Mouse (Mus musculus) G1E-ER4 (cell line): ENCODE data around the gene Itgal. TPM values are rescaled to one million over a fixed set of nuclear protein-coding genes. Genes with fewer than 3 reads are reported as not detected.

Experiments
- GATA1 ChIP-seq: IDR thresholded peaks from one replicate; pipeline ENCODE4 v1.8.0; 2012; ENCODE audit warnings: low read length, inconsistent platforms
- polyA plus RNA-seq: library from polyadenylated mRNA; stranded (reverse); fragments of >175 nt; gene quantifications from 2 replicates; pipeline ENCODE4 v1.2.3, GENCODE M21; 2012

The Itgal gene
- polyA plus RNA-seq = 16.4 and 20.0 TPM in 2 replicates

DNA sequence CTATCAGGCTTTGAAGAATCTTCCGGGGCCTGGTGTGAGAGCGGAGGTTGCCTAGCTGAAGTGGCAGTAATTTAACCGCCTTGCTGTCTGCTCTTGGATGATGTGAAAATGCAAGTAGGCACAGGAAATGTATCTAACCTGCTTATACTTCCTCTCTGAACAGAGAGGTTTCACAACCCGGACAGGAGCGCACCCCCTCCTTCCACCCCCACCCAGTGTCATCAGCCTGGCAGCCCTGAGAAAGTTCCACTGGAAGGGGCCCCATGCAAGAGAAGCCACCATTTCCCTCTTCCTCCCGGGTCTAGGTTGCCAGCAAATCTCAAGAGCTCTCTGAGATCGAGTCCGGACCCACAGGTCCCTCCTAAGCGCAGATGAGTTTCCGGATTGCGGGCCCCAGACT lies at the start of gene Itgal:
TSS of gene Itgal (plus strand) at position 163 of the 400 bp plus-strand sequence.
- TF ChIP-seq GATA1 = no peak

DNA sequence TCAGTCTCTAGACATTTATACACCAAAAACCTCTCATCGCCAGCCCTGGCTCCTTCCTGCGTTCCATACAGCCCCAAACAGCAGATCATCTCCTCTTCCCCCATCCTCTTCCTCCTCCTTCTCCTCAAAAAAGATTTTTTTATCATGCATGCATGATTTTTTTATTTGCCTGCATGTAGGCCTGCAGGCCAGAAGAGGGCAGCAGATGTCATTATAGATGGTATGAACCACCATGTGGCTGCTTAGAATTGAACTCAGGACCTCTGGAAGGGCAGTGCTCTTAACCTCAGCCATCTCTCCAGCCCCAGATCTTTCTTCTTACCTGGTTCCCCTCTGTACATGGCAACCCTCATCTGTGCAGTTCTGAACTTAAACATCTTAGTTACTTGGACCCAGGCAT lies 43.6 kb upstream of the Itgal start:
- TF ChIP-seq GATA1 = no peak

- TF ChIP-seq GATA1 = no peak
These were observed 42.7 kb upstream of the Itgal start for GRCm38 (mm10) chr7:127253341-127253740.

DNA sequence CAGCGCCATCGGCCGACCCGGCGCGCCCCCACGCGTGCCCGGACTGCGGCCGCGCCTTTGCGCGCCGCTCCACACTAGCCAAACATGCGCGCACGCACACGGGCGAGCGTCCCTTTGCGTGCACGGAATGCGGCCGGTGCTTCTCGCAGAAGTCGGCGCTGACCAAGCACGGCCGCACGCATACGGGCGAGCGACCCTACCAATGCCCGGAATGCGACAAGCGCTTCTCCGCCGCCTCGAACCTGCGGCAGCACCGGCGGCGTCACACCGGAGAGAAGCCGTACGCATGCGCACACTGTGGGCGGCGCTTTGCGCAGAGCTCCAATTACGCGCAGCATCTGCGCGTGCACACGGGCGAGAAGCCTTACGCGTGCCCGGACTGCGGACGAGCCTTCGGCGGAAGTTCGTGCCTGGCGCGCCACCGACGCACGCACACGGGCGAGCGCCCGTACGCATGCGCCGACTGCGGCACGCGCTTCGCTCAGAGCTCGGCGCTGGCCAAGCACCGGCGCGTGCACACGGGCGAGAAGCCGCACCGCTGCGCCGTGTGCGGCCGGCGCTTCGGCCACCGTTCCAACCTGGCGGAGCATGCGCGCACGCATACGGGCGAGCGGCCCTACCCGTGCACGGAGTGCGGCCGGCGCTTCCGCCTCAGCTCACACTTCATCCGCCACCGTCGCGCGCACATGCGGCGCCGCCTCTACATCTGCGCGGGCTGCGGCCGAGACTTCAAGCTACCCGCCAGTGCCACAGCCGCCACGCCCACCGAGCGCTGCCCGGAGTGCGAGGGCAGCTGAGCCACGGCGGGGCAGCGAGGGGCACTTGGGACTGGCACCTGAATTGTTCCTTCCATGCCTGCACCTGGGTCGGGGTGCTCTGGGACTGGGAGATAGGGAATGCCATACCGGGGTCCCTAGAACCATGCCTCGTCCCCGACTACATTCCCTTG lies 42.0 kb upstream of the Itgal start:
- TF ChIP-seq GATA1 = no peak

GRCm38 (mm10) chr7:127255008-127255407 lies 41.1 kb upstream of the Itgal start:
- no peak for TF ChIP-seq GATA1

DNA sequence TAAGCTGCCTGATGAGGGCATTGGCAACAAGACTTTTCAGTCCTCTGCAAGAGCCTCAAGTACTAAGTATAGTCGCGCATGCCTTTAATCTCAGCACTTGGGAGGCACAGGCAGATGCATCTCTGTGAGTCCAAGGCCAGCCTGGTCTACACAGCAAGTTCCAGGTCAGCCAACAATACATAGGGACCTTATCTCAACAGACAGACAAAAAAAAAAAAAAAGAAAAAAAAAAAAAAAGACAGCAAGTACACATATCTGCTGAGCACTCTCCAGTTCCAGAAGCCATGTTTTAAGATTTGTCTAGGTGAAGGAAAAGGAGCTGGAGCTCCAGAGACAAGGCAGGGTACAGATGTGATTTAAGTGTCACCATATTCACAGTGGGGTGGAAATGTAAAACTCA lies 40.1 kb upstream of the Itgal start:
- no peak for TF ChIP-seq GATA1

GRCm38 (mm10) chr7:127256518-127256917 lies 39.5 kb upstream of the Itgal start:
- TF ChIP-seq GATA1 = no peak

DNA sequence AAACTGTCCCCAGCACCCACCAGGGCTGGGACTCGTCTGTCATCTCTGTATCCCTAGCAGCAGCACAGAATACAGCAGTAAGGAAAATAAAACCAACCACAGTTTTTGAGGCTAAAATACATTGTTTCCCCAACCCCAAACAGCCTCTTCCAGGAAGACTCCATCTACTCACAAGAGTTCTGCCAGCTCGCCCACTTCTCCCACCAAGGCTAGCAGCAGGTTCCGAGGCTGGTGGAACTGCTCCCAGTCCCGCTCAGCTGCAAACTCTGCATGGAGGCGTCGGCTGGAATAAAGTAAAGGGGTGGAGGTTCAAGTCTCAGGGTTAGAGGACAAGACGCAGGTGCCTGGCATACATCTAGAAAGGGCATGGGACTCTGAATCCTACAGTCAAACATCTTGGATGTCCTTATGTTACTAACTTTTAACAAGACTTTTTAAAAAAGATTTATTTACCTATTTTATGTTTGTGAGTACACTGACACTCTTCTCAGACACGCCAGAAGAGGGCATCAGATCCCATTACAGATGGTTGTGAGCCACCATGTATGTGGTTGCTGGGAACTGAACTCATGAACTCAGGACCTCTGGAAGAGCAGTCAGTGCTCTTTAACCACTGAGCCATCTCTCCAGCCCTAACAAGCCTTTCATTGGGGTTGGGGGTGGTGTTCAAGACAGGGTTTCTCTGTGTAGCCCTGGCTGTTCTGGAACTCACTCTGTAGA lies 36.7 kb upstream of the Itgal start:
- TF ChIP-seq GATA1 = no peak

- TF ChIP-seq GATA1 = no peak
These were observed 35.5 kb upstream of the Itgal start, which contains the start of gene Dctpp1 for GRCm38 (mm10) chr7:127260309-127261111. TSS of gene Dctpp1 (minus strand) at chr7:127260709.

DNA sequence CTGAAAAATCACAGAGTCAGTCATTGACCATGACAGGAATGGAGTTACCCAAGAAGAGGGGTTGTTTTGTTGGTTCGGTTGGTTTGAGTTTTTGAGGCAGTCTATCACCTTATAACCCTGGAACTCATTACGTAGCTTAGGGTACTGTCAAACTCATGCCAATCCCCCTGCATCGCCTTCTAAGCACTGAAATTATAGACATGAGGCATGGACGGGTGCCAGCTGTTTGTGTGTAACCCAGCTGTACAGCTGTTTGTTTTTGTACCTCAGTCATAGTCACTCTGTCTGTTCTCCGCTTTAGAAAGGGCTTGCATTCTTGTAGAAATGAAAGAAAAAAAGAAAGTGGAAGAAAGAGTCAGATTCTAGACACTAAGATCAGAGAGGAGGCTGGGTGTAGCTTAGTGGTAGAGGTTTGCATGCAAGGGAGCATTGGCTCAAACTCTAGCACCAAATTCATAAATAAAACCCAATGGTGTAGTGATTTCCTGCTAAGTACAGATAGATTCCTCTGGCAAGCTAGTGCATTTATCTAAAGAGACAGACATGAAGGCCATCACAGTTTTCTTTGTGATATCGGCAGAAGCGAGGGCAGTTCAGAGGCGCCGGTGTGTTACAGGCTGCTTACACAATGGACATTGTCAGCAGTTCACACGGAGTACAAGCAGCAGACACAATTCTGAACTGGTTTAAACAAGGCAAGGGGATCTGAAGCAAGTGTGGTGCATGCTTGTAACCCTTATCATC lies 33.7 kb upstream of the Itgal start:
- TF ChIP-seq GATA1 = no peak

- TF ChIP-seq GATA1 = no peak
These were observed 32.5 kb upstream of the Itgal start for GRCm38 (mm10) chr7:127263526-127263925.

GRCm38 (mm10) chr7:127270256-127270655 lies 25.8 kb upstream of the Itgal start:
- no peak for TF ChIP-seq GATA1

- no peak for TF ChIP-seq GATA1
These were observed 25.4 kb upstream of the Itgal start for GRCm38 (mm10) chr7:127270666-127271065.

DNA sequence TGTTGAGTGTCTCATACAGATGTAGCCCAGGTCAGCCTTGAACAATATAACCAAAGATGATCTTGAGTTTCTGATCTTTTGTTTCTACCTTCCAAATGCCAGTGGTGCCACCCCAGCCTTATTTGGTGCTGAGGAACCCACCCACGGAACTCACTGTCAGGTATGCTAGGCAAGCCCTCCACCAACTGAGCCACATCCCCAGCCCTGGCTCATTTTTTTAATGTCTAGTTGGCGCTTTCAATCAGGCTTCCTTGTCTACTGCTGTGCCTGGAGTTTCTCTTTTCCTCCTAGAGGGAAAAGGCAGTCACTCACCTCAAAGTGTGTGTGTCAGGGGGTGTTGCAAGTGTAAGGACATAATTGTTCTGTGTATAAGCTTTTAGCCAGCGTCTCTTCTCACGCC lies 25.0 kb upstream of the Itgal start:
- no peak for TF ChIP-seq GATA1

- TF ChIP-seq GATA1 = no peak
These were observed 23.5 kb upstream of the Itgal start for GRCm38 (mm10) chr7:127272566-127272965.
